Mouse (Mus musculus): ENCODE data around the gene Tbc1d10c.
A peak's percentile ranks its signal among the peaks of the same experiment; 100 is the strongest.

The Tbc1d10c gene

DNA sequence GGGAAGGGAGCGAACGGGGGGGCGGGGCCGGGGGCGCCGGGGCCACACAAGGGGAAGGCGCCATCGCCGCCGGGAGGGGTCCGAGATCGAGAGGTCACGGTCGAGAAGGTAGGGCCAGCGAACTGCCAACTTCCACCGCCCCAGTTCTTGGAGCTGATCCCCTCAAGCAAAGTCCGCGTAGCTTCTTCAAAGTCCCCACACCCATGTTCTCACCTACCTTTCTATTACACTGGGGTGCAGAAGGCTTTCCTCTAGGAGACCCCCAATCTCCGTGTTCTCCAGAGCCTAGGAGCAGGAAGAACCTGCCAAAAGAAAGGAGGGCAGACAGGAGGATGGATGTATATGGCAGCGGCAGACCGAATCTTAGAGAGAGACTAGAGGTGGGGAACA is 24.4 kb upstream of the Tbc1d10c start:
- DNase-seq: no peak

GRCm38 (mm10) chr19:4214771-4215450 is 23.8 kb upstream of the Tbc1d10c start:
- DNase-seq: peak in 1 of 2 experiments; percentile 52

GRCm38 (mm10) chr19:4214071-4214770 is 23.1 kb upstream of the Tbc1d10c start, which contains the start of the genes Clcf1 and AC109138.7:
Clcf1 (plus strand) TSS chr19:4214238.
AC109138.7 (plus strand) TSS chr19:4214357.
- peak; percentile 78 to 82 for DNase-seq

DNA sequence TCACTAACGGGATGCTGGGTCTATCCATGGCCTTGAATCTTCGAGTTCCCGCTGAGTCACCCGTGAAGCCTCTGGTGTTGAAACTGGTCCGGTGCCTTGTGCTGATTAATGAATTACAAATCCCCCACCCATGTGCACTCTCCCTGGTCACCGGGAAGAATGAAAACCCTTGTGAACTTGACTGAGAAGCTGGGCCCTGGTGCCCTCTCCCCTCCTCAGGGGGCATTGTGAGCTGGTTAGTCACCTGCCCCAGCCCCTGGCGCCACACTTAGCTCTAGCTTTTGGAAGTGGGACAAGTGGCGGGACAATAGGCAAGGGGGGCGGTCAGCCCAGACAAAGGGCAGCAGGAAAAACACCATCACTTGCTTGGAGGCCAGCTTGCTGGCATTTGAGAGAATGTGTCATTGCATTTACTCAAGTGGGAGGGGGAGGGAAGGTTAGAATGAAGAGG is 22.5 kb upstream of the Tbc1d10c start:
- peak in 1 of 2 experiments; percentile 28 for DNase-seq

DNA sequence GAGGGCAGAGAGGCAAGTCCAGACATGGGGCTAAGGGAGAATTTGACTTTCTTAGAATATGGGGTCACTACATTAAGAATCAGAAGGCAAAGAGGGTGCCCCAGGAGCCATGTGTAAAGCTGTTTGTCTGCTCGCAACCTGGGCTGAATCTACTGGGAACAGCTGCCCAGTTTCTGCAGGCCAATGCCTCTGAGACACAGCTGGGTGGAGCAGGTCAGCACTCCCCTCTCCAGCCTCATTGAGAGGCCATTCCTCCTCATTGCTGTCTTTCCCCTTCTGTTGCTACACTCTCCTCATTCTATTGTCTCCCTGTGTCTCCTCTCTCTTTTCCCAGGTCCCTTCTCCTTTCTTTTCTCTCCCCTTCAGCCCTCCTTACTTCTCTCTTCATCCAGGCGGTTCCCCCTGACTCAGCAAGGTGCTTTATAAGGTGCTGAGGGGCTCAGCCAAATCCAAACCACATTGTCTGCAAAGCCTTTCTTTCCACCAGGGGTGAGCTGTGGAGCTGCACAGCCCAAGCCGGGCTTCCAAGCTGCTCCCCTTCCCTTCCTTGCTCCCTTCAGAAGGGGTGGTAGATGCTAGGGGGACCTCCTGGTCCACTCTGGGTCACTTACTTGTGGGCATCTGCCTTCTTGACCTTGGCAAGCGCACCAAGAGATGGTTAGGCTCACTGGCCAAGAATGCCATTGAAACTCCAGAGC is 21.0 kb upstream of the Tbc1d10c start:
- DNase-seq: no peak

- DNase-seq: no peak
Observed at GRCm38 (mm10) chr19:4208563-4208962, 17.5 kb upstream of the Tbc1d10c start.

DNA sequence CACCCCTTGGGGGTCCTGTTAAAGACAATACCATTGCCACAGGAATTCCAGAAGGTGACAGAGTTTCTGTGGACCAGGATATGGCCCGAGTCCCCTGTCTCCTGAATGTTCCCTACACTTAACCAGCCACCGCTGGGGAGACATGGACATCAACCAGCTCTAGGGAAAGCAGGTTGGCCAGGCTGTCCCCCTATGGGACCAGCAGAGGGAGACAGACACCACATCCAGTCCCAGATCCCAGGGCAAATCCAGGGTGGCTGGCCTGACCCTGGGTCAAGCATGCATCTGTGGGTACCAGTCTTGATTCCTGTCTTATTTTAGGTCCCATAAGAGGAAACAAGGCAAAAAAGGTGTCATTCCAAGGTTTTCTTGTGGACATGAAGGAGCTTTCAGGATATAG is 15.9 kb upstream of the Tbc1d10c start:
- peak; percentile 59 to 70 for DNase-seq

DNA sequence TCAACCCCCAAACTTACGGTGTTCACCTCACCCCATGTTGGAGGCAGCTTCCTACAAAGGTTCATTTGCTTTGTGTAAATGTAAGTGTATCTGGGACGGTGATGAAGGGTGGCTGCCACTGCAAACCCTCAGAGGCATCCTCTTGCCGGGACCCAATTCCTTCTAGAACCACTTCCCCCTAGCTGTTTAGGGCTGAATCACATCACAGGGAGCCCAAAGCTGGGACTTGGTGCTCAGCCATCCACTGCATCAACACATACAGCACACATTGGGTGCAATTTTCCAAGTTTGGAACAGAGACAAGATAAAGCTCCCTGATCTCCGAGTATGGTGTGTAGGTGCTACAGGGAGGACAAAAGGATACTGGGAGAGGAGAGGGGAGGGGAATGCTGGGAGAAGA is 13.8 kb upstream of the Tbc1d10c start:
- no peak for DNase-seq

DNA sequence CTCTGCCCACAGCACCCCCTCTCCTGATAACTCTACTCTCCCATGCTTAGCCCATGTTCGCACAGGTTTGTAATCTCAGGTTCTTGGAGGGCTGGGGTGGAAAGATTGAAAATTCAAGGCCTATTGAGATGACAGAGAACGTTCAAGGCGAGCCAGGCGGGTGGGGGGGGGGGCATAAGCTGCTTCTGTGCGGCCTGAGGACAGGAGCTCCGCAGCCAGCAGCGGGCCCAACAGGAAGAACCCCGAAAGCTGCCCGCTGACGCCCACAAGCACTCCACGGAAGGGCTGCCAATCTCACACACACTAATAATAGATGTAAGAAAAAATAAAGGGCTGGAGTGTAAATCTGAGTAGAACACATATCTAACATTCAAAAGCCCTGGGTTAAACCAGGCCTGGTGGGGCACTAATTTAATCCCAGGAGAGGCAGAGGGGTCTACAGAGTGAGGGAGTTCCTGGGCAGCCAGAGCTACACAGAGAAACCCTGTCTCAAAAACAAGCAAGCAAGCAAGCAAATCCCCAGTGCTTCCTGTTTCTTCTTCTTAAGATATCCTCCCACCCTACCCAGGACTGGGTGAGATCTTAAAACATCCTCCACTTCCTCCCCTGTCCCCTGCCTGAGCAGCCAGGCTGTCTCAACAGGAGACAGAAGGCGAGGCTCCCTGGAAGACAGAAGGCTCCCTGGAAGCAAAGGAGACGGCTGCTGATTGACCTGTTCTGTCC is 12.7 kb upstream of the Tbc1d10c start:
- DNase-seq: peak in 1 of 2 experiments; percentile 42

DNA sequence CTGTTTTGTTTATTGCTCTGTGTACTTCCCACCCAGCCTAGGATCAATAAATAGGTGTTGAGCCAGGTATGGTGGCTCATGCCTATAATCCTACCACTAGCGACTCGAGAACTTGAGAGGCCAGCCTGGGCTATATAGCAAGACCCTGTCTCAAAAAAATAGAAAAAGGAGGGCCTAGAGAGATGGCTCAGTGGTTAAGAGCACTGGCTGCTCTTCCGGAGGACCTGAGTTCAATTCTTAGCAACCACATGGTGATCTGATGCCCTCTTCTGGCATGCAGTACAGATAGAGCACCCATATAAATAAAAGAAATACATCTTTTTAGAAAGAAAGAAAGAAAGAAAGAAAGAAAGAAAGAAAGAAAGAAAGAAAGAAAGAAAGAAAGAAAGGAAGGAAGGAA is 12.1 kb upstream of the Tbc1d10c start:
- no peak for DNase-seq

GRCm38 (mm10) chr19:4202149-4202548 is 11.1 kb upstream of the Tbc1d10c start:
- no peak for DNase-seq

DNA sequence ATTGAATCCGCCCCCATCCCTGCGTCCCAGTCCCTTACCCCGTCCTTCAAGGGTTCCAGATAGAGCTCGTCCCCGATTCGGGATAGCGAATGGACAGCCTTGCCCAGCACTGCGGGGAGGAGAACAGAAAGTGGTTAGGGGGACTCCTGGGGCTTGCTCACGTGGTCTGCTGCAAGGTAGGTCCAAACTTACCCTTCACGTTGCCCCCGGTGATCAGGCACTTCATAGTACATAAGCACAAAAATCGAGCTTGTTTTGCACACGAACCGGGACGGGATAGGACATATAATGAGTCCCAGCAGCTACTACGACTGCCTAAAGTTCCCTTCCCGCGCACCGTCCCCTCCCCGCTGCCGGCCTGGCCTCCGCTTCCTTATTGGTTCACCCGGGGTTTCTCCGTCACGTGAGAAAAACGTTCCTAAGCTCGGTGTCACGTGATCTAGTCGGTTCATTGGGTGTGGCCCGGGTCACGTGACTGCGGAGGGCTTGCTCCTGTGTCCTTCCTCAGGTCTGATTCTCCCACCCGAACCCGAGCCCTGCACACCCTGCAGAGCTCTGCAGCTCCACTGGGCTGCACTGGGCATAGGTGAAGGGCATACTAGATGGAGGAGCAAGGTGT is 10.3 kb upstream of the Tbc1d10c start, which contains the start of gene Rad9a:
Gene Rad9a (minus strand): TSS at position 372 of the 619 bp plus-strand sequence.
- DNase-seq: peak; percentile 95

GRCm38 (mm10) chr19:4197180-4197579 is 6.1 kb upstream of the Tbc1d10c start:
- DNase-seq: no peak

GRCm38 (mm10) chr19:4196548-4196947 is 5.5 kb upstream of the Tbc1d10c start:
- no peak for DNase-seq

DNA sequence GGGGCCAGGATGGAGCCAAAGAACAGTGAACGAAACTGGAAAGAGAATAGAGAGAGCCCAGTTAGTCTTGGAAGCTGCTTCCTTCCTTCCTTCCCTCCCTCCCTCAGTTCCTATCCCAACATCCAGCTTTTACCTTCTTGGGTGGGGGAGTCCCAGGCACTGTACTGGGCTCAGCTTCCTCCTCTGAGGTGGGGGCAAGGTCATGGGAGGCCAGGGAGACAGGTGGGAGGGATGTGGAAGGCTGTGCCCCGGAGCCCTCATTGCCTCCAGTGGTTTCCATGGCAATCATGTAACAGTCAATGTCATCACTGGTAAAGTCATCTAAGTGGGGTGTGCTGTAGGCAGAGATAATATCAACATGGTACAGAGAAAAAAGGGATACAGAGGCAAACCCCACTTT is 5.0 kb upstream of the Tbc1d10c start:
- no peak for DNase-seq

- DNase-seq: no peak
Observed at GRCm38 (mm10) chr19:4194776-4195650, 3.9 kb upstream of the Tbc1d10c start.

DNA sequence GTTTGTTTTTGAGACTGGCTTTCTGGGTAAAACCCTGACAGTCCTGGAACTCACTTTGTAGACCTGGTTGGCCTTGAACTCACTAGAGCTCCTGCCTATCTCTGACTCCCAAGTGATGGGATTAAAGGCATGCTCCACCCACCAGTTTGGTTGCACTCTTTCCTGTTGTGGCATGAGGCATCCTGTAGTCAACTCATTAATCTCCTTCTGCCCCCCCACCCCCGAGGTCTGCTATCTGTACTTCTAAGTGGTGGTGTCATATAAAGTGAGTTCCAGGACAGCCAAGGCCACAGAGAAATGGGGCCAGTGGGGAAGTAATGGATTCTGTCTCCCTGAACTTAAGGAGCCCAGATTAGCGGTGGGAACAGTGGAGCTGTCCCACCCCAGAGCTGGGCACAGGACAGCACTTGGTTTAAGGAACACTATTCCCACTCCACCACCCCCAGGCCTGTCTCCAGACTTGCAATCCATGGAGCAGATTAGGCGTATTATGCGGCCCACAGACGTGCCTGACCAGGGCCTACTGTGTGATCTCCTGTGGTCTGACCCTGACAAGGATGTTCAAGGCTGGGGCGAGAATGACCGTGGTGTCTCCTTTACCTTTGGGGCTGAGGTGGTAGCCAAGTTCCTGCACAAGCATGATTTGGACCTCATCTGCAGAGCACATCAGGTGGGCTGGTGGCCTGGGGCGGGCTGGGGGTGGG is 3.1 kb upstream of the Tbc1d10c start:
- no peak for DNase-seq

- no peak for DNase-seq
Observed at GRCm38 (mm10) chr19:4193129-4193528, 2.0 kb upstream of the Tbc1d10c start.

GRCm38 (mm10) chr19:4192251-4192985 is 1.3 kb upstream of the Tbc1d10c start:
- DNase-seq: no peak
